Mouse (Mus musculus) megakaryocyte, embryonic 14.5 days (primary cell): Measurements from ENCODE around the gene Pkd1l3.

ENCODE experiments used
- FLI1 ChIP-seq: IDR thresholded peaks from 2 replicates; pipeline ENCODE4 v1.6.1; 2012; ENCODE audit warnings: low read length, inconsistent platforms, mixed read lengths
- GATA1 ChIP-seq: IDR thresholded peaks from 3 replicates; pipeline ENCODE4 v1.6.1; 2012; ENCODE audit warnings: mixed read lengths, low read length, inconsistent platforms, borderline replicate concordance

DNA sequence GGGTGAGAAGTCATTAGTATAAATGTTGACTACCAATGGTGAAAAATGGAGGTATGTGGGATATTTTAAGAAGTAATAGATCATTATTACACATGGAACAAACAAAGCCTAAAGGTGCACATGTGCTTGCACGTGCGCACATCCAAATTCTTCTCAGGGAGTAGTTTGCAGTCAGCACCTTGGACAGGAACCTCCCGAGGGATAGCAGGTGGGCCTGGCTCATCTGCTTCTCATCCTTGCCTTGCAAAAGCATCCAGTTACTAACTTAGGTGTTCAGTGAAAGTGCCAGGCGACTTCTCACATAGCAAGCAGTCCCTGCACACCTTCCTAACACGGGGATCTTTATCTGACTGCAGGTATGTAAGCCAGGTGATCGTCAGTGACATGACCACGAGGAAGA lies 26.1 kb downstream of the Pkd1l3 start:
- no peak for TF ChIP-seq FLI1
- TF ChIP-seq GATA1, result no peak
